In genomic region chr12:112802917-112803316, GRCm38 (mm10) we compare ENCODE assay signal across 9 mouse cellular contexts. TPM values are rescaled to one million over a fixed set of nuclear protein-coding genes. Genes with fewer than 3 reads are reported as not detected.
DNase-seq lines count a peak whose midpoint lies in the region; ATAC-seq lines count a peak whose summit lies in the region.
"Had no signal": no experiment of that assay in that cellular context is flagged by ENCODE, and none has a peak within 500 bp of the region (broad histone marks: within the 10 kb centered on the region; RNA-seq: fewer than 3 reads in every experiment).

No protein-coding gene starts in this region.

- no peak overlapping the region for H3K9ac ChIP-seq in limb, embryonic 13.5 days
- no peak overlapping the region for H3K9ac ChIP-seq in stomach, embryonic 16.5 days (ENCODE audit: low read length)

- peaks cover 30% of the 10 kb centered on the region for H3K4me1 ChIP-seq in heart, embryonic 10.5 days
- H3K4me1 ChIP-seq in limb, embryonic 13.5 days = peaks cover 36% of the 10 kb centered on the region
- H3K4me1 ChIP-seq in stomach, embryonic 16.5 days (ENCODE audit: control insufficient read depth, insufficient read depth, low read length) = peaks cover 35% of the 10 kb centered on the region

- H3K4me2 ChIP-seq in limb, embryonic 13.5 days (replicated peaks) = peak overlapping the region; percentile 100; the same call in 1 of the 2 replicates
- peak overlapping the region; percentile 100 for H3K4me2 ChIP-seq in stomach, embryonic 16.5 days (ENCODE audit: low read depth, low read length)

- no peak overlapping the region for H3K27ac ChIP-seq in heart, embryonic 10.5 days
- H3K27ac ChIP-seq in limb, embryonic 13.5 days = no peak overlapping the region
- no peak overlapping the region for H3K27ac ChIP-seq in stomach, embryonic 16.5 days (ENCODE audit: low read length)

- 16% methylated on average over 3 of the region's 3 CpGs for WGBS in heart, embryonic 10.5 days
- 15% methylated on average over 3 of the region's 3 CpGs for WGBS in limb, embryonic 13.5 days
- 24% methylated on average over 3 of the region's 3 CpGs for WGBS in stomach, embryonic 16.5 days

- H3K9me3 ChIP-seq in heart, embryonic 10.5 days = no peaks in the 10 kb centered on the region
- no peaks in the 10 kb centered on the region for H3K9me3 ChIP-seq in limb, embryonic 13.5 days
- H3K9me3 ChIP-seq in stomach, embryonic 16.5 days (replicated peaks; ENCODE audit: control insufficient read depth, low read length) = no peaks in the 10 kb centered on the region

- no peak for ATAC-seq in limb, embryonic 13.5 days (ENCODE audit: low FRiP score, low read depth)
- ATAC-seq in stomach, embryonic 16.5 days (ENCODE audit: insufficient read depth, low FRiP score) = no peak

- peaks cover 78% of the 10 kb centered on the region for H3K27me3 ChIP-seq in heart, embryonic 10.5 days (ENCODE audit: insufficient read depth, poor library complexity, severe bottlenecking)
- peaks cover 37% of the 10 kb centered on the region for H3K27me3 ChIP-seq in limb, embryonic 13.5 days
- H3K27me3 ChIP-seq in stomach, embryonic 16.5 days (ENCODE audit: control insufficient read depth, insufficient read depth, low read length) = peaks cover 14% of the 10 kb centered on the region

- H3K36me3 ChIP-seq in heart, embryonic 10.5 days = no peaks in the 10 kb centered on the region
- H3K36me3 ChIP-seq in limb, embryonic 13.5 days = no peaks in the 10 kb centered on the region
- no peaks in the 10 kb centered on the region for H3K36me3 ChIP-seq in stomach, embryonic 16.5 days (ENCODE audit: control insufficient read depth, insufficient read depth, low read length)

- peak overlapping the region; percentile 76 for H3K4me3 ChIP-seq in heart, embryonic 10.5 days
- H3K4me3 ChIP-seq in limb, embryonic 13.5 days = no peak overlapping the region
- no peak overlapping the region for H3K4me3 ChIP-seq in stomach, embryonic 16.5 days (replicated peaks; ENCODE audit: low read length)

- no peak for DNase-seq in heart, embryonic 10.5 days (ENCODE audit: low spot score)
- DNase-seq in heart, adult 18-20 months = no peak
- DNase-seq in right cerebral cortex, postnatal 14 days = peak; percentile 3
- DNase-seq in right cerebral cortex, postnatal 10 days (ENCODE audit: low spot score in 2 of 2) = no peak
- no peak for DNase-seq in frontal cortex, postnatal 25 days (ENCODE audit: low spot score in 2 of 2)
- no peak for DNase-seq in spleen, adult 18-20 months

RNA-seq across cellular contexts. Expression of gene Ahnak2, which starts 0.5 kb away (rescaled TPM):
- 0.53 and 0.71 TPM in 2 replicates for polyA plus RNA-seq in heart, embryonic 10.5 days (2016; fragmentation: Nextera tagmentation; extraction: Ambion mirVana)
- total RNA-seq in heart, adult 18-20 months (2021) = 10 to 100 TPM; 15.3 to 16.6 TPM
- polyA plus RNA-seq in limb, embryonic 13.5 days (2015; fragmentation: Nextera tagmentation; extraction: Ambion mirVana) = 0.61 and 0.64 TPM in 2 replicates
- 4.9 and 5.4 TPM in 2 replicates for polyA plus RNA-seq in stomach, embryonic 16.5 days (2015; fragmentation: Nextera tagmentation; extraction: Ambion mirVana)

RNA-seq across cellular contexts. Expression of gene Clba1, which starts 5.8 kb away (rescaled TPM):
- 13.0 and 14.9 TPM in 2 replicates for polyA plus RNA-seq in heart, embryonic 10.5 days (2016; fragmentation: Nextera tagmentation; extraction: Ambion mirVana)
- 1 to 10 TPM; 2.0 to 2.2 TPM for total RNA-seq in heart, adult 18-20 months (2021)
- polyA plus RNA-seq in limb, embryonic 13.5 days (2015; fragmentation: Nextera tagmentation; extraction: Ambion mirVana) = 7.9 and 8.8 TPM in 2 replicates
- 5.8 and 6.9 TPM in 2 replicates for polyA plus RNA-seq in stomach, embryonic 16.5 days (2015; fragmentation: Nextera tagmentation; extraction: Ambion mirVana)

RNA-seq across cellular contexts. Expression of gene Cdca4, which starts 26.3 kb away (rescaled TPM):
- polyA plus RNA-seq in heart, embryonic 10.5 days (2016; fragmentation: Nextera tagmentation; extraction: Ambion mirVana) = 66.5 and 98.2 TPM in 2 replicates
- total RNA-seq in heart, adult 18-20 months (2021) = 1 to 10 TPM; 5.1 to 5.6 TPM
- polyA plus RNA-seq in limb, embryonic 13.5 days (2015; fragmentation: Nextera tagmentation; extraction: Ambion mirVana) = 132 and 134 TPM in 2 replicates
- polyA plus RNA-seq in stomach, embryonic 16.5 days (2015; fragmentation: Nextera tagmentation; extraction: Ambion mirVana) = 87.7 and 87.9 TPM in 2 replicates

RNA-seq across cellular contexts. Expression of gene Pld4, which starts 42.5 kb away (rescaled TPM):
- 0.57 and 2.9 TPM in 2 replicates for polyA plus RNA-seq in heart, embryonic 10.5 days (2016; fragmentation: Nextera tagmentation; extraction: Ambion mirVana)
- total RNA-seq in heart, adult 18-20 months (2021) = 1 to 10 TPM; 6.0 to 7.8 TPM
- polyA plus RNA-seq in limb, embryonic 13.5 days (2015; fragmentation: Nextera tagmentation; extraction: Ambion mirVana) = 6.1 and 7.2 TPM in 2 replicates
- polyA plus RNA-seq in stomach, embryonic 16.5 days (2015; fragmentation: Nextera tagmentation; extraction: Ambion mirVana) = 13.7 and 17.1 TPM in 2 replicates
- polyA plus RNA-seq: C2C12 had no signal
